Mouse (Mus musculus) adrenal gland, postnatal 0 days (tissue): ENCODE data around the gene Ndufa4l2. TPM values are rescaled to one million over a fixed set of nuclear protein-coding genes. Genes with fewer than 3 reads are reported as not detected.

Experiments
- polyA plus RNA-seq: library from polyadenylated mRNA; unstranded; fragments of >200 nt; fragmentation: Nextera tagmentation; extraction: Ambion mirVana; gene quantifications from 2 replicates; pipeline ENCODE4 v1.2.1, GENCODE M21; 2015

Ndufa4l2 gene
- 69.0 and 99.4 TPM in 2 replicates for polyA plus RNA-seq

GRCm38 (mm10) chr10:127514764-127515163 is at the start of gene Ndufa4l2:
TSS of gene Ndufa4l2 (plus strand) at chr10:127514967.

GRCm38 (mm10) chr10:127500894-127501893 is 13.6 kb upstream of the Ndufa4l2 start, which contains the start of gene Stac3:
TSS of gene Stac3 (plus strand) at chr10:127501686.

GRCm38 (mm10) chr10:127522088-127522581 is 7.4 kb downstream of the Ndufa4l2 start, which contains the start of gene Shmt2:
TSS of gene Shmt2 (minus strand) at chr10:127522444.

DNA sequence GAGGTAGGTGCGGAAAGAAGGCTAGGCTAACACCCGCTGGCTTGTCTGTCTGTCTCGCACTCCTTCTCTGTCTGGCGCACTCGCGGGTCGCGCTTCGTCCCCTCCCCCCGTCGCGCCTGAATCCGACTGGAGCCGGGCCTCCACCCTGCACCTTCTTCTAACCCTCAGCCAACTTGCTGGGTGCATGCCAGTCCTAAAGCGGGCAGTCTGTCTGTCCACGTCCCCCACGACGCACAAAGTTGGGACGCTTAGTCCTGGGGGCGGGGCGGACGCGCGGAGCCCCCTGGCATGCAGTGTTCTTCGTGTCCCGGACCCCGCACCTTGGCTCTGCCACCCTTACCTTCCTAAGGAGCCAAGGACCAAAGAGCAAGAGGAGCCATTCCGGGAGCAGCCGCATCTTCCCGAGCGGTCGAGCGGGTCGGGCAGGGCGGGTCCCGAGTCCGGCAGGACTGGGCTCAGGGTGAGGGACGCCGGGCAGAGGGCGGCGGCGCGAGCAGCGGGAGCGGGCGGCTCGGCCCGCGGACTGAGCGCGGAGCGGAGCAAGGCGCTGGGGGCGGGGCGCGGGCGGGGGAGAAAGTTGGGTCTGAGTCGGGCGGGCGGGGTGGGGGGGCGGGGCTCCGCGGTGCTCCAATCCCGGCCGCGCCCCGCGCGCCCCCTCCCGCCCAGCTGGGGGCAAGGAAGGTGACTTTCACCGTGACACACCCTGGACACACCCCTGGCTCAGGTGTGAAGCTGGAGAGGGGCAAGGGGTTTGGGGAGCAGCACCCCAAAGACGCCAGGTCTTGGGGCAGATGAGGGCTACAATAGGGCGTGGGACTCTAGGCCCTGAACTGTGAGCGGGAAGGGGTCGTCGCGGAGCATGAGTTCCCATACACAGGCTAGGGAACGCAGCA is 19.5 kb downstream of the Ndufa4l2 start, which contains the start of gene Nxph4:
TSS of gene Nxph4 (minus strand) at position 524 of the 893 bp plus-strand sequence.

Other genes starting within 250 kb of the Ndufa4l2 start
- gene Dctn2, start 248.6 kb upstream of the Ndufa4l2 start, polyA plus RNA-seq = 179 and 189 TPM in 2 replicates
- gene Mbd6, start 225.9 kb upstream of the Ndufa4l2 start, polyA plus RNA-seq = 8.1 and 10.8 TPM in 2 replicates
- gene Mars, start 203.2 kb upstream of the Ndufa4l2 start, polyA plus RNA-seq = 74.6 and 97.2 TPM in 2 replicates
- gene Arhgap9, start 193.0 kb upstream of the Ndufa4l2 start, polyA plus RNA-seq = 4.9 and 5.0 TPM in 2 replicates
- gene Gli1, start 173.0 kb upstream of the Ndufa4l2 start, polyA plus RNA-seq = 2.6 and 3.4 TPM in 2 replicates
- gene Inhbe, start 160.6 kb upstream of the Ndufa4l2 start, polyA plus RNA-seq = 1.4 and 1.7 TPM in 2 replicates
- 0.46 and 0.61 TPM in 2 replicates for gene Inhbc, start 144.5 kb upstream of the Ndufa4l2 start, polyA plus RNA-seq
- gene R3hdm2, start 134.6 kb upstream of the Ndufa4l2 start, polyA plus RNA-seq = 29.8 and 36.2 TPM in 2 replicates
- 0.98 and 2.2 TPM in 2 replicates for gene Stac3, start 13.3 kb upstream of the Ndufa4l2 start, polyA plus RNA-seq
- gene Shmt2, start 7.5 kb downstream of the Ndufa4l2 start, polyA plus RNA-seq = 42.0 and 63.0 TPM in 2 replicates
- 20.2 and 25.1 TPM in 2 replicates for gene Nxph4, start 19.6 kb downstream of the Ndufa4l2 start, polyA plus RNA-seq
- gene Lrp1, start 106.2 kb downstream of the Ndufa4l2 start, polyA plus RNA-seq = 68.4 and 73.1 TPM in 2 replicates
- gene Stat6, start 128.0 kb downstream of the Ndufa4l2 start, polyA plus RNA-seq = 26.3 and 39.0 TPM in 2 replicates
- gene Nemp1, start 151.9 kb downstream of the Ndufa4l2 start, polyA plus RNA-seq = 9.6 and 12.5 TPM in 2 replicates
- gene Nab2, start 153.6 kb downstream of the Ndufa4l2 start, polyA plus RNA-seq = 14.2 and 23.9 TPM in 2 replicates
- 0.35 and 2.0 TPM in 2 replicates for gene Myo1a, start 190.2 kb downstream of the Ndufa4l2 start, polyA plus RNA-seq
- gene Tac2, start 209.5 kb downstream of the Ndufa4l2 start, polyA plus RNA-seq = 1.0 TPM in 1 of 2 replicates, not detected in the other
- gene Zbtb39, start 224.6 kb downstream of the Ndufa4l2 start, polyA plus RNA-seq = 1.3 and 2.3 TPM in 2 replicates
- 4.9 and 10.0 TPM in 2 replicates for gene Gpr182, start 236.8 kb downstream of the Ndufa4l2 start, polyA plus RNA-seq
- gene Rdh1, start 244.8 kb downstream of the Ndufa4l2 start, polyA plus RNA-seq = 0.38 and 1.0 TPM in 2 replicates
- gene Rdh16f1, start 244.8 kb downstream of the Ndufa4l2 start, polyA plus RNA-seq = 1.1 and 3.6 TPM in 2 replicates